Mouse (Mus musculus): ENCODE measurements around the gene Zmpste24. TPM values are rescaled to one million over a fixed set of nuclear protein-coding genes. Genes with fewer than 3 reads are reported as not detected.
"Not testable (repeated sequence)": the region's sequence is repeated elsewhere in the genome, so short reads cannot be mapped to it uniquely, and the experiment has no call there.

Gene Zmpste24
- total RNA-seq (2014; fragmentation: Nextera tagmentation) (45.8 and 60.4 TPM in 2 replicates), total RNA-seq (2017) (61.7 and 81.3 TPM in 2 replicates)

- peak; percentile 95 for ATAC-seq (replicated peaks; ENCODE audit: poor library complexity, severe bottlenecking)
These were observed at the start of gene Zmpste24 for GRCm38 (mm10) chr4:121097650-121098378. Zmpste24 (minus strand) TSS chr4:121098241.

- ATAC-seq (replicated peaks; ENCODE audit: poor library complexity, severe bottlenecking): no peak
These were observed 11.1 kb upstream of the Zmpste24 start, which contains the start of gene Tmco2 for GRCm38 (mm10) chr4:121109126-121109525. Tmco2 (minus strand) TSS chr4:121109226.

GRCm38 (mm10) chr4:121103304-121103703 is 5.3 kb upstream of the Zmpste24 start:
- no peak for ATAC-seq (replicated peaks; ENCODE audit: poor library complexity, severe bottlenecking)

GRCm38 (mm10) chr4:121090211-121090610 is 7.8 kb downstream of the Zmpste24 start:
- ATAC-seq (replicated peaks; ENCODE audit: poor library complexity, severe bottlenecking): no peak

- ATAC-seq (replicated peaks; ENCODE audit: poor library complexity, severe bottlenecking): no peak
These were observed 9.3 kb downstream of the Zmpste24 start for GRCm38 (mm10) chr4:121088696-121089095.

- ATAC-seq (replicated peaks; ENCODE audit: poor library complexity, severe bottlenecking): no peak
These were observed 13.5 kb downstream of the Zmpste24 start for GRCm38 (mm10) chr4:121084506-121084905.

GRCm38 (mm10) chr4:121080395-121080794 is 17.6 kb downstream of the Zmpste24 start:
- ATAC-seq (replicated peaks; ENCODE audit: poor library complexity, severe bottlenecking): no peak

- ATAC-seq (replicated peaks; ENCODE audit: poor library complexity, severe bottlenecking): no peak
These were observed 20.0 kb downstream of the Zmpste24 start for GRCm38 (mm10) chr4:121077915-121078646.

GRCm38 (mm10) chr4:121074250-121074649 is 23.8 kb downstream of the Zmpste24 start:
- no peak for ATAC-seq (replicated peaks; ENCODE audit: poor library complexity, severe bottlenecking)

GRCm38 (mm10) chr4:121065336-121065735 is 32.7 kb downstream of the Zmpste24 start:
- no peak for ATAC-seq (replicated peaks; ENCODE audit: poor library complexity, severe bottlenecking)

GRCm38 (mm10) chr4:121059218-121059617 is 38.8 kb downstream of the Zmpste24 start:
- not testable (repeated sequence) for ATAC-seq (replicated peaks; ENCODE audit: poor library complexity, severe bottlenecking)

GRCm38 (mm10) chr4:121057032-121057431 is 41.0 kb downstream of the Zmpste24 start:
- ATAC-seq (replicated peaks; ENCODE audit: poor library complexity, severe bottlenecking): no peak

- ATAC-seq (replicated peaks; ENCODE audit: poor library complexity, severe bottlenecking): peak; percentile 57
These were observed 41.7 kb downstream of the Zmpste24 start for GRCm38 (mm10) chr4:121056342-121056741.

- no peak for ATAC-seq (replicated peaks; ENCODE audit: poor library complexity, severe bottlenecking)
These were observed 45.4 kb downstream of the Zmpste24 start for GRCm38 (mm10) chr4:121052454-121053323.

- no peak for ATAC-seq (replicated peaks; ENCODE audit: poor library complexity, severe bottlenecking)
These were observed 46.2 kb downstream of the Zmpste24 start for GRCm38 (mm10) chr4:121051863-121052262.

GRCm38 (mm10) chr4:121042946-121043345 is 55.1 kb downstream of the Zmpste24 start:
- ATAC-seq (replicated peaks; ENCODE audit: poor library complexity, severe bottlenecking): no peak

GRCm38 (mm10) chr4:121042472-121042871 is 55.6 kb downstream of the Zmpste24 start:
- ATAC-seq (replicated peaks; ENCODE audit: poor library complexity, severe bottlenecking): no peak

GRCm38 (mm10) chr4:121040897-121041671 is 57.0 kb downstream of the Zmpste24 start:
- peak; percentile 87 for ATAC-seq (replicated peaks; ENCODE audit: poor library complexity, severe bottlenecking)

- ATAC-seq (replicated peaks; ENCODE audit: poor library complexity, severe bottlenecking): peak; percentile 20
These were observed 57.7 kb downstream of the Zmpste24 start for GRCm38 (mm10) chr4:121040323-121040722.

All from granulocyte monocyte progenitor cell, adult 5-6 weeks (primary cell).